Mouse (Mus musculus): ENCODE data around the gene Snu13.

The Snu13 gene

GRCm38 (mm10) chr15:82047080-82047883, at the start of gene Snu13:
Snu13 (minus strand) TSS chr15:82047598.
- peak; percentile 91 for DNase-seq (ENCODE audit: low read depth, low spot score)

GRCm38 (mm10) chr15:82091061-82091460, 43.7 kb upstream of the Snu13 start:
- DNase-seq (ENCODE audit: low read depth, low spot score), result no peak

- no peak for DNase-seq (ENCODE audit: low read depth, low spot score)
These were observed 39.9 kb upstream of the Snu13 start for GRCm38 (mm10) chr15:82087266-82087665.

GRCm38 (mm10) chr15:82086131-82086530, 38.7 kb upstream of the Snu13 start:
- DNase-seq (ENCODE audit: low read depth, low spot score), result no peak

- no peak for DNase-seq (ENCODE audit: low read depth, low spot score)
These were observed 38.2 kb upstream of the Snu13 start for GRCm38 (mm10) chr15:82085606-82086005.

- DNase-seq (ENCODE audit: low read depth, low spot score), result peak; percentile 41
These were observed 33.8 kb upstream of the Snu13 start for GRCm38 (mm10) chr15:82081161-82081560.

GRCm38 (mm10) chr15:82079883-82080282, 32.5 kb upstream of the Snu13 start:
- no peak for DNase-seq (ENCODE audit: low read depth, low spot score)

- no peak for DNase-seq (ENCODE audit: low read depth, low spot score)
These were observed 26.1 kb upstream of the Snu13 start for GRCm38 (mm10) chr15:82073490-82073889.

- no peak for DNase-seq (ENCODE audit: low read depth, low spot score)
These were observed 24.5 kb upstream of the Snu13 start for GRCm38 (mm10) chr15:82071816-82072469.

- DNase-seq (ENCODE audit: low read depth, low spot score), result no peak
These were observed 22.5 kb upstream of the Snu13 start, which contains the start of gene Mei1 for GRCm38 (mm10) chr15:82069898-82070297. Mei1 (plus strand) TSS chr15:82069996.

GRCm38 (mm10) chr15:82065511-82065910, 18.1 kb upstream of the Snu13 start:
- peak; percentile 66 for DNase-seq (ENCODE audit: low read depth, low spot score)

- no peak for DNase-seq (ENCODE audit: low read depth, low spot score)
These were observed 16.5 kb upstream of the Snu13 start for GRCm38 (mm10) chr15:82063909-82064308.

- DNase-seq (ENCODE audit: low read depth, low spot score), result no peak
These were observed 11.4 kb upstream of the Snu13 start, which contains the start of gene 4930407I10Rik for GRCm38 (mm10) chr15:82058719-82059201. 4930407I10Rik (plus strand) TSS chr15:82059151.

- DNase-seq (ENCODE audit: low read depth, low spot score), result no peak
These were observed 5.1 kb upstream of the Snu13 start for GRCm38 (mm10) chr15:82052544-82052943.

GRCm38 (mm10) chr15:82046246-82046891, 1.0 kb downstream of the Snu13 start:
- DNase-seq (ENCODE audit: low read depth, low spot score), result peak; percentile 56

- DNase-seq (ENCODE audit: low read depth, low spot score), result peak; percentile 58
These were observed 3.1 kb downstream of the Snu13 start for GRCm38 (mm10) chr15:82044166-82044784.

GRCm38 (mm10) chr15:82040650-82041049, 6.7 kb downstream of the Snu13 start:
- peak; percentile 72 for DNase-seq (ENCODE audit: low read depth, low spot score)

- DNase-seq (ENCODE audit: low read depth, low spot score), result no peak
These were observed 11.3 kb downstream of the Snu13 start for GRCm38 (mm10) chr15:82035904-82036689.

- no peak for DNase-seq (ENCODE audit: low read depth, low spot score)
These were observed 13.6 kb downstream of the Snu13 start, which contains the start of gene Desi1 for GRCm38 (mm10) chr15:82033762-82034161. Desi1 (minus strand) TSS chr15:82033862.

GRCm38 (mm10) chr15:82032386-82032785, 15.0 kb downstream of the Snu13 start:
- no peak for DNase-seq (ENCODE audit: low read depth, low spot score)

GRCm38 (mm10) chr15:82027726-82028125, 19.7 kb downstream of the Snu13 start:
- peak; percentile 79 for DNase-seq (ENCODE audit: low read depth, low spot score)

Data from A20 (cell line).